Mouse (Mus musculus) lung, postnatal 0 days (tissue): ENCODE results near the gene Tmem132c. TPM values are rescaled to one million over a fixed set of nuclear protein-coding genes. Genes with fewer than 3 reads are reported as not detected.
A peak's percentile ranks its signal among the peaks of the same experiment; 100 is the strongest.

Experiments
- ATAC-seq: fragments of 200-750 bp; cut with Nextera tagmentation; 2 replicates; pipeline ENCODE4 v1.8.0; 2017; ENCODE audit warnings: moderate library complexity
- DNase-seq: peaks from one replicate; pipeline ENCODE4 v3.0.0-alpha.2; 2016; ENCODE audit warnings: low spot score
- H3K27ac ChIP-seq: fragments of 300-500 bp; sonication (generic); 2 replicates; pipeline ENCODE4 v1.5.1; 2014; ENCODE audit warnings: antibody characterized with exemption, mild to moderate bottlenecking, low read length, mixed read lengths
- H3K27me3 ChIP-seq: fragments of 300-500 bp; sonication (generic); replicated peaks from 2 replicates; pipeline ENCODE4 v1.6.1; 2014; ENCODE audit warnings: low read length, mixed read lengths; ENCODE audit not compliant: insufficient read depth
- H3K36me3 ChIP-seq: fragments of 300-500 bp; sonication (generic); 2 replicates; pipeline ENCODE4 v1.6.1; 2014; ENCODE audit warnings: low read length, mixed read lengths; ENCODE audit not compliant: insufficient read depth
- H3K4me1 ChIP-seq: fragments of 300-500 bp; sonication (generic); 2 replicates; pipeline ENCODE4 v1.6.1; 2014; ENCODE audit warnings: antibody characterized with exemption, low read depth, low read length, mixed read lengths; ENCODE audit not compliant: insufficient read depth
- H3K4me2 ChIP-seq: fragments of 300-500 bp; sonication (generic); replicated peaks from 2 replicates; pipeline ENCODE4 v1.6.1; 2014; ENCODE audit warnings: low read depth, mild to moderate bottlenecking, low read length, moderate library complexity, mixed read lengths
- H3K4me3 ChIP-seq: fragments of 300-500 bp; sonication (generic); 2 replicates; pipeline ENCODE4 v1.5.1; 2014; ENCODE audit warnings: low read depth, low read length
- H3K9ac ChIP-seq: fragments of 300-500 bp; sonication (generic); replicated peaks from 2 replicates; pipeline ENCODE4 v1.6.1; 2014; ENCODE audit warnings: low read depth, mild to moderate bottlenecking
- H3K9me3 ChIP-seq: fragments of 300-500 bp; sonication (generic); 2 replicates; pipeline ENCODE4 v1.6.1; 2016; ENCODE audit warnings: low read length, mixed read lengths
- CTCF ChIP-seq: IDR thresholded peaks from 2 replicates; pipeline ENCODE4 v1.5.1; 2016; ENCODE audit warnings: antibody characterized with exemption, mild to moderate bottlenecking
- EP300 ChIP-seq: IDR thresholded peaks from 2 replicates; pipeline ENCODE4 v1.6.1; 2016; ENCODE audit warnings: antibody characterized with exemption, mild to moderate bottlenecking, control low read depth
- WGBS: fragments of 180-500 bp; shearing (Covaris S2); extraction: QIAGEN DNeasy Blood & Tissue Kit; methylation state at CpG from one replicate; pipeline ENCODE4 v1.1.7; 2014; 5-methylcytosine and 5-hydroxymethylcytosine counted together
- polyA plus RNA-seq: library from polyadenylated mRNA; unstranded; fragments of >200 nt; fragmentation: Nextera tagmentation; extraction: Ambion mirVana; gene quantifications from 2 replicates; pipeline ENCODE4 v1.2.1, GENCODE M21; 2015

Tmem132c gene
- polyA plus RNA-seq, 1 experiment from 2014 or later, result 11.1 TPM

GRCm38 (mm10) chr5:127374251-127374650, 132.6 kb downstream of the Tmem132c start:
- Histone ChIP-seq H3K4me1 (no peaks in the 10 kb centered on the region; the same call in 1 of the 2 replicates), H3K4me3 (no peak overlapping the region), H3K36me3 (no peaks in the 10 kb centered on the region), H3K4me2 (no peak overlapping the region), H3K27ac (no peak overlapping the region), H3K9me3 (no peaks in the 10 kb centered on the region), H3K9ac (no peak overlapping the region), H3K27me3 (no peaks in the 10 kb centered on the region)
- WGBS, result 43% methylated on average over 9 of the region's 9 CpGs
- DNase-seq (peak; percentile 88), ATAC-seq (peak; percentile 76)
- TF ChIP-seq EP300, result peak; percentile 42
- TF ChIP-seq CTCF, result no peak

GRCm38 (mm10) chr5:127375654-127376053, 134.0 kb downstream of the Tmem132c start:
- ATAC-seq (no peak), DNase-seq (no peak)

GRCm38 (mm10) chr5:127378521-127378920, 136.9 kb downstream of the Tmem132c start:
- Histone ChIP-seq H3K4me3 (no peak overlapping the region), H3K9me3 (no peaks in the 10 kb centered on the region), H3K27ac (no peak overlapping the region), H3K36me3 (no peaks in the 10 kb centered on the region), H3K4me2 (no peak overlapping the region), H3K27me3 (no peaks in the 10 kb centered on the region), H3K9ac (no peak overlapping the region), H3K4me1 (no peaks in the 10 kb centered on the region; the same call in 1 of the 2 replicates)
- ATAC-seq (no peak), DNase-seq (peak; percentile 27)
- no peak for TF ChIP-seq CTCF
- TF ChIP-seq EP300, result no peak
- WGBS, result 20% methylated on average over 5 of the region's 5 CpGs

More at GRCm38 (mm10) chr5:127375654-127376053, 134.0 kb downstream of the Tmem132c start:
- no peak for TF ChIP-seq EP300
- TF ChIP-seq CTCF, result no peak
- no peak overlapping the region for H3K4me2 ChIP-seq
- no peak overlapping the region for H3K27ac ChIP-seq
- H3K9me3 ChIP-seq, result no peaks in the 10 kb centered on the region
- no peak overlapping the region for H3K4me3 ChIP-seq
- H3K36me3 ChIP-seq, result no peaks in the 10 kb centered on the region
- H3K9ac ChIP-seq, result no peak overlapping the region
- 86% methylated on average over 3 of the region's 3 CpGs for WGBS
- no peaks in the 10 kb centered on the region; the same call in 1 of the 2 replicates for H3K4me1 ChIP-seq
- no peaks in the 10 kb centered on the region for H3K27me3 ChIP-seq

- Histone ChIP-seq H3K4me3 (no peak overlapping the region), H3K27me3 (no peaks in the 10 kb centered on the region), H3K9ac (no peak overlapping the region), H3K4me1 (no peaks in the 10 kb centered on the region; the same call in 1 of the 2 replicates), H3K4me2 (no peak overlapping the region), H3K36me3 (no peaks in the 10 kb centered on the region), H3K27ac (no peak overlapping the region), H3K9me3 (no peaks in the 10 kb centered on the region)
- 52% methylated on average over 2 of the region's 2 CpGs for WGBS
- DNase-seq (no peak), ATAC-seq (no peak)
- TF ChIP-seq CTCF (no peak), EP300 (no peak)
These were observed 137.7 kb downstream of the Tmem132c start for GRCm38 (mm10) chr5:127379351-127379750.

- Histone ChIP-seq H3K36me3 (no peaks in the 10 kb centered on the region), H3K4me3 (no peak overlapping the region)
These were observed 139.6 kb downstream of the Tmem132c start for GRCm38 (mm10) chr5:127381216-127381615.

GRCm38 (mm10) chr5:127382571-127382970, 141.0 kb downstream of the Tmem132c start:
- Histone ChIP-seq H3K4me1 (no peaks in the 10 kb centered on the region; the same call in 1 of the 2 replicates), H3K27ac (no peak overlapping the region), H3K4me2 (no peak overlapping the region), H3K9ac (no peak overlapping the region), H3K4me3 (no peak overlapping the region), H3K36me3 (no peaks in the 10 kb centered on the region), H3K27me3 (no peaks in the 10 kb centered on the region), H3K9me3 (no peaks in the 10 kb centered on the region)
- WGBS, result 64% methylated on average over 5 of the region's 5 CpGs
- no peak for TF ChIP-seq EP300
- no peak for TF ChIP-seq CTCF
- DNase-seq (peak; percentile 32), ATAC-seq (no peak)

More at GRCm38 (mm10) chr5:127381216-127381615, 139.6 kb downstream of the Tmem132c start:
- no peaks in the 10 kb centered on the region for H3K9me3 ChIP-seq
- H3K4me1 ChIP-seq, result no peaks in the 10 kb centered on the region; the same call in 1 of the 2 replicates
- H3K27me3 ChIP-seq, result no peaks in the 10 kb centered on the region
- TF ChIP-seq CTCF, result no peak
- no peak for TF ChIP-seq EP300
- WGBS, result 62% methylated on average over 4 of the region's 4 CpGs
- no peak for ATAC-seq
- no peak for DNase-seq
- H3K4me2 ChIP-seq, result no peak overlapping the region
- H3K9ac ChIP-seq, result no peak overlapping the region
- no peak overlapping the region for H3K27ac ChIP-seq

- ATAC-seq, result no peak
- Histone ChIP-seq H3K4me1 (no peaks in the 10 kb centered on the region), H3K9ac (no peak overlapping the region), H3K36me3 (no peaks in the 10 kb centered on the region), H3K4me3 (no peak overlapping the region), H3K4me2 (no peak overlapping the region), H3K9me3 (no peaks in the 10 kb centered on the region; the same call in 1 of the 2 replicates), H3K27me3 (no peaks in the 10 kb centered on the region), H3K27ac (no peak overlapping the region)
- DNase-seq, result no peak
- WGBS, result 96% methylated on average over 5 of the region's 5 CpGs
- TF ChIP-seq EP300 (no peak), CTCF (peak; percentile 21; the same call in 1 of the 2 replicates)
These were observed 149.6 kb downstream of the Tmem132c start for GRCm38 (mm10) chr5:127391187-127391586.
